Mouse (Mus musculus) ES-E14 (cell line): ENCODE data around the gene Fastkd5. TPM values are rescaled to one million over a fixed set of nuclear protein-coding genes. Genes with fewer than 3 reads are reported as not detected.
"Not testable (repeated sequence)": the region's sequence is repeated elsewhere in the genome, so short reads cannot be mapped to it uniquely, and the experiment has no call there.

Experiments used
- DNase-seq: peaks from one replicate; pipeline ENCODE4 v3.0.0-alpha.2; 2013; ENCODE audit warnings: low read depth, low spot score
- H3K27ac ChIP-seq: 2 replicates; pipeline ENCODE4 v1.5.1; 2012; ENCODE audit warnings: low read depth, mild to moderate bottlenecking, low read length, moderate library complexity, mixed read lengths; ENCODE audit not compliant: poor library complexity, insufficient read depth, severe bottlenecking
- H3K36me3 ChIP-seq: 2 replicates; pipeline ENCODE4 v1.6.1; 2012; ENCODE audit warnings: mild to moderate bottlenecking, low read length, moderate library complexity, mixed read lengths; ENCODE audit not compliant: control insufficient read depth, poor library complexity, insufficient read depth, severe bottlenecking
- H3K4me1 ChIP-seq, 2 experiments: fragments of 150-350 bp in 1 of 2; sonication (generic) in 1 of 2; 2 replicates each; pipeline ENCODE4 v1.6.1; 2012; ENCODE audit warnings: low read length in 2 of 2, mild to moderate bottlenecking in 1 of 2, mixed read lengths in 1 of 2; ENCODE audit not compliant: control insufficient read depth in 2 of 2, insufficient read depth in 2 of 2, poor library complexity in 1 of 2
- H3K4me3 ChIP-seq, 2 experiments: fragments of 150-350 bp in 1 of 2; sonication (generic) in 1 of 2; 2 replicates each; pipeline ENCODE4 v1.5.1; 2012; ENCODE audit warnings: low read length in 2 of 2, low read depth in 1 of 2, mild to moderate bottlenecking in 1 of 2, mixed read lengths in 1 of 2; ENCODE audit not compliant: insufficient read depth in 1 of 2, poor library complexity in 1 of 2, severe bottlenecking in 1 of 2
- H3K9ac ChIP-seq: 2 replicates; pipeline ENCODE4 v1.6.1; 2012; ENCODE audit warnings: low read depth, mild to moderate bottlenecking, low read length, mixed read lengths; ENCODE audit not compliant: poor library complexity, insufficient read depth, severe bottlenecking
- H3K9me3 ChIP-seq: fragments of 150-350 bp; sonication (generic); 2 replicates; pipeline ENCODE4 v1.6.1; 2012; ENCODE audit warnings: low read depth, mild to moderate bottlenecking, low read length; ENCODE audit not compliant: control insufficient read depth, insufficient read depth
- CHD2 ChIP-seq: IDR thresholded peaks from 2 replicates; pipeline ENCODE4 v1.6.1; 2014; ENCODE audit warnings: mild to moderate bottlenecking, low read depth, low read length, inconsistent platforms
- HCFC1 ChIP-seq: IDR thresholded peaks from 2 replicates; pipeline ENCODE4 v1.6.1; 2012; ENCODE audit warnings: low read length, inconsistent platforms, borderline replicate concordance; ENCODE audit not compliant: insufficient read depth
- MAFK ChIP-seq: IDR thresholded peaks from 2 replicates; pipeline ENCODE4 v1.6.1; 2014; ENCODE audit warnings: mild to moderate bottlenecking, low read depth, low read length, inconsistent platforms; ENCODE audit not compliant: insufficient read depth
- ZC3H11A ChIP-seq: IDR thresholded peaks from 2 replicates; pipeline ENCODE4 v1.6.1; 2012; ENCODE audit warnings: low read depth, mild to moderate bottlenecking, inconsistent platforms, low read length, borderline replicate concordance
- ZNF384 ChIP-seq: IDR thresholded peaks from 2 replicates; pipeline ENCODE4 v1.6.1; 2012; ENCODE audit warnings: low read depth, low read length, inconsistent platforms
- in situ Hi-C, 2 experiments: fragments of 600-800 bp; cut with MboI; formaldehyde crosslinking; loops; one replicate each; pipeline ENCODE4 v1.15.1; 2025; ENCODE audit warnings: low sequenced_read_pairs in 2 of 2, inconsistent platforms in 1 of 2; ENCODE audit not compliant: unreplicated experiment in 2 of 2
- total RNA-seq: library from RNA; depleted of rRNA; stranded (reverse); fragments of 300-350 nt; gene quantifications from 2 replicates; pipeline ENCODE4 v1.2.3, GENCODE M21; 2012

The Fastkd5 gene
- total RNA-seq, 1 experiment = 22.0 TPM

- no peak for DNase-seq
- peaks cover 32% of the 10 kb centered on the region for H3K36me3 ChIP-seq
- H3K9ac ChIP-seq = no peak overlapping the region
- TF ChIP-seq ZNF384 (no peak), HCFC1 (no peak), CHD2 (no peak), MAFK (no peak), ZC3H11A (no peak)
- H3K9me3 ChIP-seq = no peaks in the 10 kb centered on the region
- in situ Hi-C loops = no loop called here
- H3K27ac ChIP-seq = no peak overlapping the region
- no peaks in the 10 kb centered on the region for H3K4me1 ChIP-seq
- H3K4me3 ChIP-seq = no peak overlapping the region
These were observed 23.9 kb upstream of the Fastkd5 start for GRCm38 (mm10) chr2:130653760-130654159.

GRCm38 (mm10) chr2:130653303-130653702 lies 23.5 kb upstream of the Fastkd5 start:
- H3K4me1 ChIP-seq = no peaks in the 10 kb centered on the region
- TF ChIP-seq ZC3H11A (no peak), CHD2 (no peak), HCFC1 (no peak), ZNF384 (no peak), MAFK (no peak)
- no peak overlapping the region for H3K9ac ChIP-seq
- H3K4me3 ChIP-seq = no peak overlapping the region
- H3K9me3 ChIP-seq = no peaks in the 10 kb centered on the region
- in situ Hi-C loops = no loop called here
- peaks cover 31% of the 10 kb centered on the region for H3K36me3 ChIP-seq
- no peak for DNase-seq
- H3K27ac ChIP-seq = no peak overlapping the region

- TF ChIP-seq ZNF384 = peak; percentile 63; the same call in 1 of the 2 replicates
- H3K36me3 ChIP-seq, in situ Hi-C loops, H3K27ac ChIP-seq, H3K9me3 ChIP-seq, H3K9ac ChIP-seq, H3K4me1 ChIP-seq, DNase-seq, H3K4me3 ChIP-seq: not testable (repeated sequence)
These were observed 19.2 kb upstream of the Fastkd5 start for GRCm38 (mm10) chr2:130649028-130649427.

- H3K4me3 ChIP-seq = no peak overlapping the region
- no peak overlapping the region for H3K27ac ChIP-seq
- in situ Hi-C loops = no loop called here
- no peak for DNase-seq
- TF ChIP-seq ZC3H11A = no peak
- TF ChIP-seq HCFC1 = no peak
- no peak for TF ChIP-seq CHD2
- TF ChIP-seq MAFK = no peak
- no peak for TF ChIP-seq ZNF384
- no peaks in the 10 kb centered on the region for H3K36me3 ChIP-seq
- no peak overlapping the region for H3K9ac ChIP-seq
- H3K9me3 ChIP-seq = no peaks in the 10 kb centered on the region
- peaks cover 0 to 3% of the 10 kb centered on the region in 2 experiments; a peak in 2 of 4 replicates for H3K4me1 ChIP-seq
These were observed 15.4 kb upstream of the Fastkd5 start for GRCm38 (mm10) chr2:130645198-130645597.

GRCm38 (mm10) chr2:130642684-130643369 lies 13.0 kb upstream of the Fastkd5 start, which contains the start of gene Lzts3:
Gene Lzts3 (minus strand): TSS chr2:130642803.
- in situ Hi-C loops = no loop called here
- Histone ChIP-seq H3K9ac (peak within 1 kb of the TSS; percentile 85), H3K27ac (no peak within 1 kb of the TSS)

More at GRCm38 (mm10) chr2:130642684-130643369, 13.0 kb upstream of the Fastkd5 start, which contains the start of gene Lzts3:
- TF ChIP-seq HCFC1 (no peak), CHD2 (no peak), ZNF384 (no peak), ZC3H11A (no peak), MAFK (no peak)
- Histone ChIP-seq H3K4me3 (peak within 1 kb of the TSS; percentile 92 to 98), H3K9me3 (no peaks in the 10 kb centered on the region), H3K36me3 (no peaks in the 10 kb centered on the region), H3K4me1 (peaks cover 0 to 5% of the 10 kb centered on the region in 2 experiments; a peak in 2 of 4 replicates)
- DNase-seq = peak; percentile 76
